Mouse (Mus musculus) thymus, postnatal 14 days (tissue): Measurements from ENCODE around the gene Psd.

ENCODE experiments used
- DNase-seq: peaks from one replicate; pipeline ENCODE4 v3.0.0; 2021

Psd gene

DNA sequence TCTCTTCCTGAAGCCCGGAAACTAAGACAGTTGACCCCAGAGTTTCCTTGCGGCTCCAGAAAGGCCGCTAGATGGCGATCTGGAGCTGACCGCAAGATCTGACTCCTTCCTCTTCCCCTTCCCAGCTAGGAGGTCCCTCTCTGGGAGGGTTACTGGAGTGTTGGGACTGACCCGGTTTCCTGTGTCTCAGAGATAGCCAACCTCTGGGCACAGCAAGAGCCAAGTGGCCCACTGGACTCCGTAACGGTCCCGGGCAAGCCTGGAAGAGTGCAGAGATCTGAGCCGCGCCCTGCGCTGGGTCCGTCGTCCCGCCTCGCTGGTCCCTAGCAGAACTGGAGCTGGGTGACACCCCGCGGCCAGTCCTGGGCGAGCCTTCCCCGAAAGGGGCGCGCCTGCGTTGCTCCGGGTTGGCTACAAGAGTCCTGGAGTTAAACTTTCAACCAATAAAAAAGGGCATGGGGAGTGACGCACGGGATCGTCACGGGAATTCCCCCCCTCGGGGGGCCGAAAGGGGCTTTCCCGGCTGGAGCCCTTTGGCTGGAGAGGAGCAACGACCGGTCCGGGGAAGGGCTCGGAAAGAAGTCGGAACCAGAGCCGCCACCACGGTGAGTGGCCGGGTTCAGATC lies 22.6 kb downstream of the Psd start, which contains the start of gene Nfkb2:
TSS of gene Nfkb2 (plus strand) at position 105 of the 626 bp plus-strand sequence.
- DNase-seq, result peak; percentile 86

DNA sequence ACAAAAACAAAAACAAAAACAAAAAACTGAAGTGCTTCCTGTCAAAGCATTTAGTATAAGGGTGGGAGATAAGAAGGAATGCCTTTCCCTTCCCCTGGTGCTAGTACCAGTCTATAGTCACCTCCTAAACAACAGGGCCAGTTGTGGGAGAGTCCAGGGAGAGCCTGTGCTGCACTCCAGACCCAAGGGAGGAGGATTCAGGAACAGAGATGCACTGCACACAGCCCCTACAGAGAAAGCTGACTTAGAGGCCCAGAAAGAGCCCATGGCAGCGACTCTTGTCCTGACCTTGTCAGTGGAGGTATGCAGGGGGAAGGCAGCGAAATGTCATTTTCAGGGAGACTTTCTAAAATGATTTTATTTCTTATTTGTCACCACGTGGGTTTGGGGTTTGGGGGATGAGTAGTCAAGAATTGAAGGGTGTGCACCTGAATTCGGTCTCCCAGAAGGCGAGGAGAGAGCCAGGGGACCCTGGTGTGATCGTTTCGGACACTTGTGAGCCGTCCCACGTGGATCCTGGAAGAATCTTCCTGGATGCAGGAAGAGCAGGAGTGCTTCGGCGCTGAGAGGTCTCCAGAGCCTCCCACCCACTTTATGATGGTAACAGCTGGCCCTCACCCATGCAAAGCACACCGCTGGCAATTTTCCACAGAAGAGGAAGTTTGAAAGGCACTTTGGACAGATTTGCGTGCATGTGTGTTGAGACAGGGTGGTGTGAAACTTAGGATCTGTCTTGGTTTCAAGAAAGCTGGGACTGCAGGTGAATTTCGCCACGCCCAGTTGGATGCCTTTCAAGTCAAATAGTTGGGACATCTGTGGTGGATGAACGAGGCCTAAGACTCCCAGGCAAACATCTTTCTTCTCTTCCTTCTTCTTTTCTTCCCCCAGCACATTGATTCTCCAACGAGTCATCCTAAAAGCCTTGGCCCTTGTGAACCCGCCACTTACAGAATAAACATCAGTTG lies 23.4 kb downstream of the Psd start:
- DNase-seq, result no peak

DNA sequence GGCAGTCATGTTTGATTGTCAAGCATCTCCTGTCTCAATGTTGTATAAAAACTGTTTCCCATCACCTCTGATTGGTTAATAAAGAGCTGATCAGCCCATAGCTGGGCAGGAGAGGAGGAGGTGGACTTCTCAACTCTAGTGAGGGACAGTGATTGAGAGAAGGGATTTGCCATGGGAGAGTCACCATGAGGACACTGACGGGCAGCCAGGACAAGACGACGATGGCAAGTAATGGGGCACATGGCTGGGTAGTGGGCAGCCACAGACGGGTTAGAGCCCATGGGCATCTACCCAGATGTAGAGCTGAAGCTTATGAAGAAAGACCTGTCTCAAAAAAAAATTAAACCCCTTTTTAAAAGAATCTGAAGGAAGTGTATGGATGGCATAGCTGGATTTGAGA lies 24.4 kb downstream of the Psd start:
- DNase-seq, result no peak

DNA sequence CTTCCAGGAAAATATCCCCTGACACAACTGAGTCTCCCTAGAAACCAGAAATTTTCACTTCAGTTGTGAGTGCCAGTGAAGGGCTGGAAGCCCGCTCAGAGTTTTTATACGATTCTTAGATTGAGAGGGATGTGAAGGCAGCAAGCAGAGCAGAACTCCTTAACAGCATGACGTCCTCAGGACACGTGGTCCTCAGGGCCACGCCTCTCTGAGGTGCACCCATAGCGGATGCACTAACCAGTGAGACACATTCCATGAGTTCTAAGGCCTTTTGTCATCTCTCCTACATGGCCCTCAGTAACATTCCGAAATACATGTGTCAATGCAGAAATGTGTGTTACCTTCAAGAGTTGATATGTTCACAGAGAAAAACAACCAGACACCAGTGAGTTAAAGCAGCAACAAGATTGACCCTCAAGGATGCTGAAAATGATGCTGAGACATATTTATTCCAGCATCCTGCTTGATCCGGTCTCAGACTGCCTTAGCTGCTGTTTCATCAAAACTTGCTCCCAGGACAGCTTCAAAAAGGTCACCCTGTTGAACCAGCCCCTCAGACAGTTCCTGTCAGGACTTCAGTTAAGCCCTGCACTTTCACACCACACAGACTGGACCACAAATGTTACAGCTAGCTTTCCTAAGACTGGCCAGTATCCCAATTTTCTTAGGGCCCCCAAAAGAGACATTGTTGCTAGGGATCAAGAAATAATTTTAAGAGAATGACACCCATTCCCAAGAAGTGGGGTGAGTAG lies 26.5 kb downstream of the Psd start:
- DNase-seq, result no peak

DNA sequence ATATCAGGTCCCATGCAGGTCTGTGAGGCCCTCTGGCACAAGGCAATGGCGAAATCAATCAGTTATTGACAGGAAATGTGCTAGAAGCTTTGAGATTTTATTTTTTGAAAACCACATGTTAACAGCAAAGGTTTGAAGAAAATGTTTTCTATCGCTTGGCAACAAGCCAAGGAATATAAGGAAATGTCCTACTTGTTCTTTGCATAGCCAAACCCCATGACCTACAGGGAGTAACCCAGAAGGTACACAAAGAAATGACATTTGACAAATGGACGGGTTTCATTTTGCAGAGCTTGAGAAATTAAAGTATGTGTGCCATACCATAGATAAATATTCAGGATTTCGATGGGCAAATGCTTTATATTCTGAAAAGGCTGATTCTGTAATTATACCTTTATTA lies 30.0 kb downstream of the Psd start:
- DNase-seq, result no peak

DNA sequence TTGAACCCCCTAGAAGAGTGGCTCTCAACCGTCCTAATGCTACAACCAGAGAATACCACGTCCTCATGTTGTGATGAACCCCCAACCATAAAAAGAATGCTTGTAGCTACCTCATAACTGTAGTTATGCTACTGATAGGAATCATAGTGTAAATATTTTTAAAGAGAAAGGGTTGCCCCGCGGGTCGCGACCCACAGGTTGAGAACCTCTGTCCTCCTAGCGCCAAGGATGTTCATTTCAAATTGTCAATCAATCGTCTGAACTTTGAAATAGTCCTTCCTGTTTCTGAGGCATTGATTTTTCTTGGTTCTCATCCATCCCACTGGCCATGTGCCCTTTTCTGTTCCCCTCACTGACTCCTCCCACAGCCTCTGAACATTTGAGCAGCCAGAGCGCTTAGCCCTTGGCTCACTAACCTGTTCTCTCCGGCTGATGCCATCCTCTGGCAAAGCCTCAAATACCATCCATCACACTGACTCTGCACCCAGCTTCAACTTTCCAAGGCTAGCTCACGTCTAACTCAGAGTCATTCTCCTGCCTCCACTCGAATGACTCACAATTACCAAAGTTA lies 36.3 kb downstream of the Psd start:
- no peak for DNase-seq

DNA sequence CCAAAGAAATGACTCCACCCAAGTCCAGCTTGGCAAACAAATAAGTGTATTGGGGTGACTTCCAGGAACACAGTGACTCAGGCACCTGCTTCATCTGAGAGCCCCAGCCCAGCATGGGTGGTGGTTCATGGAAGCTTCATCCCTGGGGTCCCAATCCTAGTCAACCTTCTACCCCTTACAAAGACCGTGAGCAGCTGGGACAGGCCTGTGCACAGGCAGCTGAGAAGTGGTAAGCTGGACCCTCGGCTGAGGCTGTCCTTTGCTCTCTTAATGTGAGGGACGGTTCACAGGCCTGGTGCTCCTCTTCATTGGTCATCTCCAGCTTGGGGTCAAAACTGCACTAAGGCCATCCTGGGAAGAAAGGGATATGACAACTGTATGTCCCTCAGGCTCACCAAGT lies 39.4 kb downstream of the Psd start:
- no peak for DNase-seq

DNA sequence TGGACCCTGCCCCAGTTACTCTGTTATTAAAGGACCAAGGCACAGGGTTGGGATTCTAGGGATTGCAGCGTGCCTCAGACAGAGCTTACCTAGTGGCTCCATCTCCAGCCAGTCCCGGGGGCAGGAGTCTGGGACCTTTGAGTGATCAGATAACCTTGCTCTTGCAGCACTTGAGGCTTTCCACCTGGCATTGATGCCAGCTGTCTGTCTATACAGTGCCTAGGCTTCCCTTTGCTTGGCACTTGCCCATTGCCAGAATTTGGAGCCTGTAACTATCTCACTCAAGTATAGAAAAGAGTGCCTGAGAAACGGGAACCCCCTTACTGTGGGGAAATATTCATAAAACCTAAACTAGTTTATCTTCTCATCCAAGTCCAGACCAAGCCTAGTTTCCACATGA lies 40.0 kb downstream of the Psd start:
- DNase-seq, result no peak

DNA sequence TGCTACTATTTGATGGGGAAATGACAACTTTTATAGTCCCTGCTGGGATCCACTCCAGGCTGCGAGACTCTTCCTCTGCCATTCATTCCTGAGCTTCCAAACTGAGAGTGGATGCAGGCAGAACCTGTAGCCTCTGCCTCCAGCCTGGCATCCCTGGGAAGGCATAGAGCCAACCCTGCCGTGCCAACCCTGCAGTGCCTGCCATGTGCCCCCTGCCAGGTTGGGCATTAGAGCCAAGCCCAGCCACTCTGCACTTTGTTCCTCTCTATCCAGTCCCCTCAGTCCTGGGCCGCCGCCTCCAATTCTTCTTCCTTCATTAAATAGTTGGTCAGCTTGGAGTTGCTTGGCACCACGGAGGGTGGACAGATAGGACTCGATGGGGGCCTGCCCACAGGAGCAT lies 40.9 kb downstream of the Psd start:
- DNase-seq, result no peak

DNA sequence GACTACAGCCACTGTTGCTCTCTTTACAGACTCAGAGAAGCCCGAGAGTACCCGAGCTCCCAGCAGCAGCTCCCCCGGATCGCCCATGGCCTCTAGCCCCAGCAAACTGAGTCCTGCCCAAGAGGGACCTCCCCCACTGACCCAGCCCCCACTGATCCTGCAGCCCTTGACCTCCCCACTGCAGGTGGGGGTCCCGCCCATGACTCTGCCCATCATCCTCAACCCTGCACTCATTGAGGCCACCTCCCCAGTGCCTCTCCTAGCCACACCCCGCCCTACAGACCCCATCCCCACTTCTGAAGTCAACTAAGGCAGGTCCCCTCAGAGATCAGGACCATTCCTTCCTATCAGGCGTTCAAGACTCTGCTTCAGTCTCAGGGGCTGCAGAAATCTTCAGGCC lies 41.3 kb downstream of the Psd start:
- no peak for DNase-seq

DNA sequence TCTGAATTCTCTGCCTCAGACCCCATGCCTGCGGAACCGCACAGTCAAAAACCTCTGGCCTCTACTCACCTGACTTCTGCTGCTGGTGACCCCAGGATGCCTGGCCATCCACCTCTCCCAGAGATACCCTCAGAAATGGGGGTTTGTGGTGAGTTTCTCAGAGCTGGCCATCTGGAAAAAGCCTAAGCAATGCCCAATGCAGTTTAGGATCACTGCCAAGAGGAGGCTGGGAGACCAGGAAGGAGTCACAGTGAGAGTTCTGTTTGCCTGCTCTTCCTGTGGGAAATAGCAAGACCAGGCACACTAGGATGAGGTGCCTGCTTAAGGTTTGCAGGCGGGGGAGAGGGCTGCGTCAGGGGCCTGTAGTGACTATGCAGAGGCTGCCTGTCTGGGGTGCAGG lies 42.3 kb downstream of the Psd start:
- DNase-seq, result no peak

DNA sequence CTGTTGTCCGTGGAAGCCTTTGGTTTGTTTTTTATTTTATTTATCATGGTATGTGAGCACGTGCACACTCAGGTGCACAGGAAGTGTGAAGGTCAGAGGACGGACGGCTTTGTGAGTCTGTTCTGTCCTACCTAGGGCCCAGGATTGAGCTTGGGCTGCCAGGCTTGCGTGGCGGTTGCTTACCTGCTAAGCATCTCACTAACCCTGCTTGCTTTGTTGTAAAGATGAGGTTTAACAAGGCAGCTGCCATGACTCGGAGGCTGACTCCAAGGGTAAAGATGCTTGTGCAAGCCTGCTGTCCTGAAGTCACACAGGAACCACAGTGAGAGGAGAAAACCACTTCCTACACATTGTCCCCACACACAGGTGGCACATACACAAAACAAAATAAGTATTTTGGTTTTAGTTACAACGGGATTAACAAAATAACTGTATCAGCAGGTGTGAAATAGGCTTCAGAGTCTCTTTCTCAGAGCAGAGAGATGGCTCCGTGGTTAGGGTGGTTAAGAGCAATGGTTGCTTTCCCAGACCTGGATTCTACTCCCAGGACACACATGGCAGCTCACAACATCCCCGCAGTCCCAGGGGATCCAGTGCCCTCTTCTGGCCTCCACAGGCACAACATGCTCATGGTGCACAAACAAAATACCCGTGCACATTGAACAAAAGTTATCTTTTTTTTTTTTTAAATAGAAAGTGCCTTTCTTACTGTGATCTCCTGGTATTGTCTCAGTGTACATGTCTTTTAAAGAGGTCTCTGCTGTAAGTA lies 44.7 kb downstream of the Psd start:
- peak; percentile 47 for DNase-seq

DNA sequence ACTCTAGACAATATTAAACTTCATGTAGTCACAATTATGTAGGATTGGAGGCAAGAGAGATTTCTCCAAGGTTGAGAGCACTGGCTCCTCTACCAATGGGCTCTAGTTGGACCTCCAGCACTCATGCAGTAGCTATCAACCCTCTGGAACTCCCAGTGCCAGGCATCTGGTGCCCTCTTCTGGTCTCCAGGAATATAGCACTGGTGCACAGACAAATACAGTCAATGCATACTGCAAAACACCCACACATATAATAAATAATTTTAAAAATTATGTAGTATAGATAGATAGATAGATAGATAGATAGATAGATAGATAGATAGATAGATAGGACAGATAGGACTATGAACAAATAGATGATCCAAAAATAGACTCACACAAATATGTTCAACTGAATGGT lies 51.6 kb downstream of the Psd start:
- DNase-seq, result peak; percentile 40

DNA sequence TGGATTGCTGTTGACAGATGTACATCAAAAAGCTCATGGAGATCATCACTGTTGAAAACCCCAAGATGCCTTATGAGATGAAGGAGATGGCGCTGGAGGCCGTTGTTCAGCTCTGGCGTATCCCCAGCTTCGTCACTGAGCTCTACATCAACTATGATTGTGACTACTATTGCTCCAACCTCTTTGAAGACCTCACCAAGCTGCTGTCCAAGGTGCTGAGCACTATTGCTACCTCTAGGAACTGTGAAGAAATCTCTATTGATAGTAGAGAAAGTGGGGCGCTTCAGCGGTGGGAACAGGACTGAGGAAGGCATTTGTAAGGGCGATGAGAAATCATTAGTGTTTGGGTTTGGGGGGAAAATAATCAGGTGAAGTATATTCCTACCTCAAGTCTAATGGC lies 62.2 kb downstream of the Psd start:
- no peak for DNase-seq
